Mouse (Mus musculus): Measurements from ENCODE around the gene Itgb3bp.
A peak's percentile ranks its signal among the peaks of the same experiment; 100 is the strongest.

Itgb3bp gene

GRCm38 (mm10) chr4:99931807-99932206 is 2.2 kb upstream of the Itgb3bp start:
- DNase-seq (ENCODE audit: low spot score), result no peak

GRCm38 (mm10) chr4:99931240-99931580 is 1.6 kb upstream of the Itgb3bp start:
- DNase-seq (ENCODE audit: low spot score), result no peak

GRCm38 (mm10) chr4:99930518-99931239 is 1.1 kb upstream of the Itgb3bp start:
- no peak for DNase-seq (ENCODE audit: low spot score)

GRCm38 (mm10) chr4:99929149-99929612 is 432 bp downstream of the Itgb3bp start, which contains the start of gene Pgm1:
TSS of gene Pgm1 (plus strand) at chr4:99929414.
- peak; percentile 70 for DNase-seq (ENCODE audit: low spot score)

GRCm38 (mm10) chr4:99928521-99928920 is 1.1 kb downstream of the Itgb3bp start:
- DNase-seq (ENCODE audit: low spot score), result no peak

- no peak for DNase-seq (ENCODE audit: low spot score)
These were observed 3.2 kb downstream of the Itgb3bp start for GRCm38 (mm10) chr4:99926380-99926779.

- DNase-seq (ENCODE audit: low spot score), result no peak
These were observed 15.6 kb downstream of the Itgb3bp start for GRCm38 (mm10) chr4:99913894-99914451.

GRCm38 (mm10) chr4:99882405-99882804 is 47.2 kb downstream of the Itgb3bp start:
- DNase-seq (ENCODE audit: low spot score), result no peak

- DNase-seq (ENCODE audit: low spot score), result peak; percentile 7
These were observed 47.7 kb downstream of the Itgb3bp start for GRCm38 (mm10) chr4:99881882-99882281.

- DNase-seq (ENCODE audit: low spot score), result peak; percentile 82
These were observed 100.2 kb downstream of the Itgb3bp start, which contains the start of gene Efcab7 for GRCm38 (mm10) chr4:99829094-99830073. TSS of gene Efcab7 (plus strand) at chr4:99829198.

- DNase-seq (ENCODE audit: low spot score), result no peak
These were observed 100.9 kb downstream of the Itgb3bp start for GRCm38 (mm10) chr4:99828739-99829093.

GRCm38 (mm10) chr4:99828337-99828736 is 101.3 kb downstream of the Itgb3bp start:
- no peak for DNase-seq (ENCODE audit: low spot score)

GRCm38 (mm10) chr4:99816697-99817460 is 112.7 kb downstream of the Itgb3bp start:
- no peak for DNase-seq (ENCODE audit: low spot score)

- DNase-seq (ENCODE audit: low spot score), result no peak
These were observed 137.2 kb downstream of the Itgb3bp start for GRCm38 (mm10) chr4:99792365-99792764.

GRCm38 (mm10) chr4:99773041-99773440 is 156.6 kb downstream of the Itgb3bp start:
- no peak for DNase-seq (ENCODE audit: low spot score)

- no peak for DNase-seq (ENCODE audit: low spot score)
These were observed 159.1 kb downstream of the Itgb3bp start for GRCm38 (mm10) chr4:99770555-99770954.

GRCm38 (mm10) chr4:99766753-99767152 is 162.9 kb downstream of the Itgb3bp start:
- no peak for DNase-seq (ENCODE audit: low spot score)

GRCm38 (mm10) chr4:99766303-99766702 is 163.3 kb downstream of the Itgb3bp start:
- no peak for DNase-seq (ENCODE audit: low spot score)

- DNase-seq (ENCODE audit: low spot score), result no peak
These were observed 177.2 kb downstream of the Itgb3bp start for GRCm38 (mm10) chr4:99752426-99752825.

GRCm38 (mm10) chr4:99739836-99740235 is 189.8 kb downstream of the Itgb3bp start:
- DNase-seq (ENCODE audit: low spot score), result no peak

- DNase-seq (ENCODE audit: low spot score), result no peak
These were observed 203.6 kb downstream of the Itgb3bp start for GRCm38 (mm10) chr4:99725914-99726451.

Data from left cerebral cortex, adult 11 months (tissue).